10 mouse cellular contexts compared by ENCODE assay signal in genomic region chr4:26879022-26879421, GRCm38 (mm10).
DNase-seq lines count a peak whose midpoint lies in the region; TF ChIP-seq lines count a peak whose summit lies in the region.
"Had no signal": no experiment of that assay in that cellular context is flagged by ENCODE, and none has a peak within 500 bp of the region (broad histone marks: within the 10 kb centered on the region; RNA-seq: fewer than 3 reads in every experiment).

No protein-coding gene starts in this region.

- H3K27ac ChIP-seq in CH12.LX (ENCODE audit: insufficient read depth, low read depth) = no peak overlapping the region
- H3K27ac ChIP-seq in MEL (ENCODE audit: control insufficient read depth, low read depth, low read length) = no peak overlapping the region
- H3K27ac ChIP-seq: forebrain, embryonic 10.5 days; heart, embryonic 13.5 days had no signal

- H3K4me1 ChIP-seq in CH12.LX (ENCODE audit: control insufficient read depth in 1 of 2, insufficient read depth in 2 of 2) (no peaks in the 10 kb centered on the region), MEL (ENCODE audit: control insufficient read depth in 1 of 2, insufficient read depth in 2 of 2, low read length in 2 of 2) (no peaks in the 10 kb centered on the region)
- H3K4me1 ChIP-seq: forebrain, embryonic 10.5 days; heart, embryonic 13.5 days had no signal

- H3K36me3 ChIP-seq in CH12.LX (replicated peaks in 1 of 2; ENCODE audit: control insufficient read depth in 1 of 2, insufficient read depth in 1 of 2, low read length in 1 of 2) (no peaks in the 10 kb centered on the region), MEL (ENCODE audit: control insufficient read depth in 1 of 2, insufficient read depth in 2 of 2, low read length in 2 of 2) (no peaks in the 10 kb centered on the region)
- H3K36me3 ChIP-seq: forebrain, embryonic 10.5 days; heart, embryonic 13.5 days had no signal

- no peak for TF ChIP-seq EP300 in CH12.LX (IDR thresholded peaks at IDR 0.05; ENCODE audit: low read length)
- no peak for TF ChIP-seq EP300 in MEL (IDR thresholded peaks at IDR 0.05; ENCODE audit: low read depth in 1 of 2, low read length in 2 of 2)

- no peaks in the 10 kb centered on the region for H3K79me2 ChIP-seq in CH12.LX (replicated peaks; ENCODE audit: control insufficient read depth, extremely low read depth, insufficient read depth, poor library complexity, severe bottlenecking)
- no peaks in the 10 kb centered on the region for H3K79me2 ChIP-seq in MEL (ENCODE audit: control insufficient read depth, insufficient read depth, low read length, poor library complexity)

- no peaks in the 10 kb centered on the region for H3K9me3 ChIP-seq in CH12.LX (replicated peaks; ENCODE audit: low read length)
- H3K9me3 ChIP-seq in MEL (replicated peaks; ENCODE audit: insufficient read depth, low read length) = no peaks in the 10 kb centered on the region
- H3K9me3 ChIP-seq: forebrain, embryonic 10.5 days; heart, embryonic 13.5 days had no signal

- TF ChIP-seq POLR2A in CH12.LX (IDR thresholded peaks at IDR 0.05; ENCODE audit: low read depth, low read length) (no peak), MEL (IDR thresholded peaks at IDR 0.05; ENCODE audit: control insufficient read depth in 1 of 2, insufficient read depth in 1 of 2, low read depth in 1 of 2, low read length in 2 of 2, poor library complexity in 1 of 2) (no peak)

- H3K4me2 ChIP-seq in CH12.LX (ENCODE audit: insufficient read depth, low read depth, poor library complexity, severe bottlenecking) = no peak overlapping the region
- H3K4me2 ChIP-seq: heart, embryonic 13.5 days had no signal

- intact Hi-C loops in gastrocnemius, postnatal 14 days (cut with DNase I; ENCODE audit: low total_unique reads) = no loop called here

- peak; percentile 1 to 4 for DNase-seq in kidney, postnatal 4 days
- DNase-seq in kidney, adult 9 months = no peak
- DNase-seq in CH12.LX (ENCODE audit: extremely low read depth) (peak; percentile 18), MEL (ENCODE audit: low read depth, low spot score) (peak; percentile 4)
- peak; percentile 5 for DNase-seq in fibroblast of lung, adult 2 months (ENCODE audit: low read depth)
- no peak for DNase-seq in gastrocnemius, postnatal 14 days
- no peak for DNase-seq in frontal cortex, postnatal 10 days (ENCODE audit: low spot score in 2 of 2)
- DNase-seq: kidney, adult 8-10 months had no signal

- in situ Hi-C loops in CH12.LX (cut with MboI; ENCODE audit: low pct_ligation_motif_present, low pct_unique_long_range_greater_than_20kb, low sequenced_read_pairs) = no loop called here

- peak in 1 of 2 experiments; percentile 36; a peak in 3 of 4 replicates for TF ChIP-seq CTCF in CH12.LX (conservative IDR thresholded peaks at IDR 0.05 in 1 of 2, IDR thresholded peaks at IDR 0.05 in 1 of 2; ENCODE audit: low read depth in 2 of 2, low read length in 2 of 2)
- peak in 2 of 3 experiments; percentile 18 to 37; a peak in 4 of 6 replicates for TF ChIP-seq CTCF in MEL (IDR thresholded peaks at IDR 0.05 in 2 of 3, conservative IDR thresholded peaks at IDR 0.05 in 1 of 3; ENCODE audit: control insufficient read depth in 1 of 3, insufficient read depth in 1 of 3, low read depth in 2 of 3, low read length in 3 of 3, poor library complexity in 1 of 3, severe bottlenecking in 1 of 3)

- H3K4me3 ChIP-seq in CH12.LX (replicated peaks in 1 of 3; ENCODE audit: low read depth in 2 of 3, low read length in 2 of 3, poor library complexity in 1 of 3) (no peak overlapping the region), MEL (ENCODE audit: control insufficient read depth in 1 of 2, insufficient read depth in 1 of 2, low read depth in 2 of 2, low read length in 2 of 2) (no peak overlapping the region)
- H3K4me3 ChIP-seq: forebrain, embryonic 10.5 days; heart, embryonic 13.5 days had no signal

- H3K27me3 ChIP-seq in CH12.LX (replicated peaks) (no peaks in the 10 kb centered on the region), MEL (ENCODE audit: control insufficient read depth in 1 of 2, insufficient read depth in 2 of 2, low read length in 2 of 2) (no peaks in the 10 kb centered on the region)
- H3K27me3 ChIP-seq: heart, embryonic 13.5 days had no signal

- dilution Hi-C loops in CH12.LX (cut with MboI; ENCODE audit: extremely low pct_ligation_motif_present, extremely low pct_unique_long_range_greater_than_20kb, low sequenced_read_pairs) = no loop called here

- peak; percentile 30 for TF ChIP-seq RAD21 in CH12.LX (IDR thresholded peaks at IDR 0.05; ENCODE audit: low read depth, low read length)
- peak; percentile 18 for TF ChIP-seq RAD21 in MEL (IDR thresholded peaks at IDR 0.05; ENCODE audit: low read depth, low read length)

- H3K9ac ChIP-seq in CH12.LX (ENCODE audit: insufficient read depth, low read depth) = no peak overlapping the region
- H3K9ac ChIP-seq in MEL (ENCODE audit: control insufficient read depth, low read depth, low read length, poor library complexity, severe bottlenecking) = no peak overlapping the region
- H3K9ac ChIP-seq: heart, embryonic 13.5 days had no signal

TF ChIP-seq in CH12.LX, 34 proteins besides CTCF, POLR2A, EP300 and RAD21:
- no peak for TF ChIP-seq ZC3H11A (IDR thresholded peaks at IDR 0.05; ENCODE audit: low read depth, low read length)
- no peak for TF ChIP-seq ZNF384 (IDR thresholded peaks at IDR 0.05; ENCODE audit: low read depth, low read length)
- TF ChIP-seq MAZ (IDR thresholded peaks at IDR 0.05; ENCODE audit: low read depth, low read length) = no peak
- TF ChIP-seq SMC3 (IDR thresholded peaks at IDR 0.05; ENCODE audit: low read depth, low read length) = peak; percentile 7; the same call in 1 of the 2 replicates
- TF ChIP-seq MYC (IDR thresholded peaks at IDR 0.05; ENCODE audit: low read depth, low read length) = no peak
- TF ChIP-seq JUN (IDR thresholded peaks at IDR 0.05; ENCODE audit: insufficient read depth, low read depth, low read length) = no peak
- TF ChIP-seq NRF1 (IDR thresholded peaks at IDR 0.05; ENCODE audit: low read depth, low read length) = no peak
- TF ChIP-seq MAFK (IDR thresholded peaks at IDR 0.05; ENCODE audit: insufficient replicate concordance, low read length) = no peak
- no peak for TF ChIP-seq USF2 (conservative IDR thresholded peaks at IDR 0.05; ENCODE audit: low read depth, low read length)

TF ChIP-seq in MEL, 35 proteins besides CTCF, POLR2A, EP300 and RAD21:
- TF ChIP-seq TCF12 (IDR thresholded peaks at IDR 0.05; ENCODE audit: low read depth, low read length) (no peak), HCFC1 (IDR thresholded peaks at IDR 0.05; ENCODE audit: low read depth, low read length) (no peak), MEF2A (IDR thresholded peaks at IDR 0.05; ENCODE audit: extremely low read depth, insufficient replicate concordance, low read depth, low read length, poor library complexity, severe bottlenecking) (no peak), ZKSCAN1 (IDR thresholded peaks at IDR 0.05; ENCODE audit: low read depth, low read length) (no peak), MAX (IDR thresholded peaks at IDR 0.05; ENCODE audit: low read length) (no peak), ZNF384 (IDR thresholded peaks at IDR 0.05; ENCODE audit: low read depth, low read length) (no peak), POLR2AphosphoS5 (IDR thresholded peaks at IDR 0.05; ENCODE audit: borderline replicate concordance, low read depth, low read length) (no peak), RCOR1 (IDR thresholded peaks at IDR 0.05; ENCODE audit: low read depth, low read length) (no peak), E2F4 (IDR thresholded peaks at IDR 0.05; ENCODE audit: borderline replicate concordance, low read depth, low read length) (no peak), JUND (IDR thresholded peaks at IDR 0.05; ENCODE audit: low read depth, low read length) (no peak), UBTF (IDR thresholded peaks at IDR 0.05; ENCODE audit: borderline replicate concordance, insufficient read depth, low read depth, low read length) (no peak), MAFK (IDR thresholded peaks at IDR 0.05; ENCODE audit: borderline replicate concordance, low read depth, low read length) (no peak), CHD2 (IDR thresholded peaks at IDR 0.05; ENCODE audit: low read length) (no peak)
TF ChIP-seq in MEL: peak in this region for 0.

Comparison
In these comparisons a context has a peak if more than half of its experiments do, and no peak if none do; other contexts are left out.
1. DNase-seq: peak in kidney, postnatal 4 days (2 of 2), CH12.LX (single experiment), MEL (single experiment) and fibroblast of lung, adult 2 months (single experiment); none in kidney, adult 9 months (single experiment), gastrocnemius, postnatal 14 days (single experiment) and frontal cortex, postnatal 10 days (0 of 2).